Mouse (Mus musculus) lung, postnatal 0 days (tissue): ENCODE measurements at regions not wholly inside any gene's neighbourhood (a gene's known extent, or its start where the extent isn't known, plus 50 kb on each side); places are given as distances from the start of the nearest gene placed in this dataset.

Experiments
- CTCF ChIP-seq: IDR thresholded peaks from 2 replicates; pipeline ENCODE4 v1.5.1; 2016; ENCODE audit warnings: antibody characterized with exemption, mild to moderate bottlenecking
- EP300 ChIP-seq: IDR thresholded peaks from 2 replicates; pipeline ENCODE4 v1.6.1; 2016; ENCODE audit warnings: antibody characterized with exemption, mild to moderate bottlenecking, control low read depth

DNA sequence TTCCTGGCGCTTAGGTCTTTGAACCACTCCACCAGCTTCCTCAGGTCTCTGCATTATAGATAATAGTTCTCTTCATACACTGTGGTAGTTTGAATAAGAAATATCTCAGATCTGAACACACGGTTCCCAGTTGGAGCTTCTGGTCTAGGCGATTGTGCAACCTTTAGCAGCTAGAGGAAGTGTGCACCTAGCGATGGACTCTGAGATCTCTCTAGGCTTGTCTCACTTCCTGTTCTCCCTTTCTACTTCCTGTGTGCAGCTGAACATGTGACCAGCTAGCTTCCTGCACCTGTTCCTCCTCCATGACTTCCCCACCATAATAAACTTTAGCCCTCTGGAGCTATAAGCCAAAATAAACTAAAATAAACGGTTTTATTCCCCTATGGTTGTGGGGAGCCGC lies 62.9 kb upstream of the Cdyl2 start:
- TF ChIP-seq EP300, result no peak
- no peak for TF ChIP-seq CTCF
